Mouse (Mus musculus) lung, postnatal 0 days (tissue): Measurements from ENCODE around the gene Kcnk2.

Experiments used
- CTCF ChIP-seq: IDR thresholded peaks from 2 replicates; pipeline ENCODE4 v1.5.1; 2016; ENCODE audit warnings: antibody characterized with exemption, mild to moderate bottlenecking
- EP300 ChIP-seq: IDR thresholded peaks from 2 replicates; pipeline ENCODE4 v1.6.1; 2016; ENCODE audit warnings: antibody characterized with exemption, mild to moderate bottlenecking, control low read depth

DNA sequence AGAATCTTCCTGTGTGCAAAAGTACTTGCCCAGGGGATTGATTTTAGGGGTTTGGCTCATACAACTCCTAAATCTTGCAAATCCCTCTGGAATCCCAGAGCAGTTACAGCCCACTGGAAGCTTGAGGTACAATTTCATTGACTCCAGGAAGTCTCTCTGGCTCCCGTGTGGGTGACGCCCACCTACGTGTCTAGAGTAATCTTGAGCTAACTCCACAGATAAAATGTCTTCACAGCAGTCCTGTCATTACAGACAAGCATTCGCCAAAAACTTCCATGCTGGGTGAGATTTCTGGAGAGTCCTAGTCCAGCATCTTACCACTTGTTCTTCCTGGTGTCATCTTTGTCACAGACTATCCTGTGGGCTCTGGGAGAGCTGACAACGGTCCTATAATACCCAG, 56.9 kb downstream of the Kcnk2 start:
- TF ChIP-seq CTCF: no peak
- TF ChIP-seq EP300: no peak
